Mouse (Mus musculus) MEL (cell line): Measurements from ENCODE around the gene Cadm4. TPM values are rescaled to one million over a fixed set of nuclear protein-coding genes. Genes with fewer than 3 reads are reported as not detected.

ENCODE experiments used
- DNase-seq: peaks from one replicate; pipeline ENCODE4 v3.0.0; 2011; ENCODE audit warnings: low read depth, low spot score
- H3K27ac ChIP-seq: 2 replicates; pipeline ENCODE4 v1.5.1; 2012; ENCODE audit warnings: low read depth, mild to moderate bottlenecking, control low read depth, low read length, moderate library complexity; ENCODE audit not compliant: control insufficient read depth
- H3K27me3 ChIP-seq, 2 experiments: fragments of 150-350 bp in 1 of 2; sonication (generic) in 1 of 2; 2 replicates each; pipeline ENCODE4 v1.6.1; 2012; ENCODE audit warnings: low read length in 2 of 2, mild to moderate bottlenecking in 2 of 2, improper control_type of control experiment in 1 of 2, moderate library complexity in 1 of 2; ENCODE audit not compliant: insufficient read depth in 2 of 2, control insufficient read depth in 1 of 2
- H3K36me3 ChIP-seq, 2 experiments: 2 replicates each; pipeline ENCODE4 v1.6.1; 2012 to 2014; ENCODE audit warnings: low read length in 2 of 2, improper control_type of control experiment in 1 of 2, inconsistent platforms in 1 of 2, mild to moderate bottlenecking in 1 of 2; ENCODE audit not compliant: insufficient read depth in 2 of 2, control insufficient read depth in 1 of 2
- H3K4me1 ChIP-seq, 2 experiments: fragments of 150-350 bp in 1 of 2; sonication (generic) in 1 of 2; 2 replicates each; pipeline ENCODE4 v1.6.1; 2012; ENCODE audit warnings: low read length in 2 of 2, improper control_type of control experiment in 1 of 2, mild to moderate bottlenecking in 1 of 2; ENCODE audit not compliant: insufficient read depth in 2 of 2, control insufficient read depth in 1 of 2
- H3K4me3 ChIP-seq, 2 experiments: fragments of 150-350 bp in 1 of 2; sonication (generic) in 1 of 2; 2 replicates each; pipeline ENCODE4 v1.5.1; 2012; ENCODE audit warnings: low read depth in 2 of 2, low read length in 2 of 2, mild to moderate bottlenecking in 2 of 2, moderate library complexity in 2 of 2, control low read depth in 1 of 2, improper control_type of control experiment in 1 of 2; ENCODE audit not compliant: control insufficient read depth in 1 of 2, insufficient read depth in 1 of 2
- H3K79me2 ChIP-seq: 2 replicates; pipeline ENCODE4 v1.6.1; 2012; ENCODE audit warnings: mild to moderate bottlenecking, low read length, moderate library complexity; ENCODE audit not compliant: control insufficient read depth, poor library complexity, insufficient read depth
- H3K9ac ChIP-seq: 2 replicates; pipeline ENCODE4 v1.6.1; 2012; ENCODE audit warnings: low read depth, mild to moderate bottlenecking, control low read depth, low read length, moderate library complexity; ENCODE audit not compliant: control insufficient read depth, poor library complexity, severe bottlenecking
- H3K9me3 ChIP-seq: fragments of 150-350 bp; sonication (generic); replicated peaks from 2 replicates; pipeline ENCODE4 v1.6.1; 2012; ENCODE audit warnings: mild to moderate bottlenecking, low read length, improper control_type of control experiment, moderate library complexity; ENCODE audit not compliant: insufficient read depth
- BHLHE40 ChIP-seq: IDR thresholded peaks from 2 replicates; pipeline ENCODE4 v1.6.1; 2012; ENCODE audit warnings: low read depth, mild to moderate bottlenecking, inconsistent platforms, low read length, improper control_type of control experiment, borderline replicate concordance
- CHD2 ChIP-seq: IDR thresholded peaks from 2 replicates; pipeline ENCODE4 v1.6.1; 2011; ENCODE audit warnings: low read length, improper control_type of control experiment
- CTCF ChIP-seq, 3 experiments: IDR thresholded peaks in 2 of 3; conservative IDR thresholded peaks in 1 of 3; 2 replicates each; pipeline ENCODE4 v1.5.1; 2011 to 2012; ENCODE audit warnings: low read length in 3 of 3, low read depth in 2 of 3, mild to moderate bottlenecking in 2 of 3, improper control_type of control experiment in 1 of 3, inconsistent platforms in 1 of 3, mixed read lengths in 1 of 3, moderate library complexity in 1 of 3; ENCODE audit not compliant: control insufficient read depth in 1 of 3, insufficient read depth in 1 of 3, poor library complexity in 1 of 3, severe bottlenecking in 1 of 3
- EP300 ChIP-seq, 2 experiments: IDR thresholded peaks; 2 replicates each; pipeline ENCODE4 v1.6.1; 2011; ENCODE audit warnings: improper control_type of control experiment in 2 of 2, low read length in 2 of 2, low read depth in 1 of 2, mild to moderate bottlenecking in 1 of 2
- HCFC1 ChIP-seq: IDR thresholded peaks from 2 replicates; pipeline ENCODE4 v1.6.1; 2012; ENCODE audit warnings: low read depth, mild to moderate bottlenecking, inconsistent platforms, low read length, improper control_type of control experiment, moderate library complexity
- KAT2A ChIP-seq: conservative IDR thresholded peaks from 2 replicates; pipeline ENCODE4 v1.6.1; 2012; ENCODE audit warnings: low read depth, low read length, improper control_type of control experiment, inconsistent platforms
- MAFK ChIP-seq: IDR thresholded peaks from 2 replicates; pipeline ENCODE4 v1.6.1; 2011; ENCODE audit warnings: low read depth, mild to moderate bottlenecking, low read length, improper control_type of control experiment, borderline replicate concordance
- MXI1 ChIP-seq: IDR thresholded peaks from 2 replicates; pipeline ENCODE4 v1.6.1; 2011; ENCODE audit warnings: mild to moderate bottlenecking, low read depth, low read length, improper control_type of control experiment
- MYB ChIP-seq: IDR thresholded peaks from 2 replicates; pipeline ENCODE4 v1.6.1; 2011; ENCODE audit warnings: mild to moderate bottlenecking, low read depth, low read length, improper control_type of control experiment
- MYC ChIP-seq: IDR thresholded peaks from 2 replicates; pipeline ENCODE4 v1.6.1; 2011; ENCODE audit warnings: low read depth, mild to moderate bottlenecking, low read length, improper control_type of control experiment, moderate library complexity
- NRF1 ChIP-seq: IDR thresholded peaks from 2 replicates; pipeline ENCODE4 v1.6.1; 2014; ENCODE audit warnings: low read depth, mild to moderate bottlenecking, inconsistent platforms, low read length, improper control_type of control experiment, moderate library complexity; ENCODE audit not compliant: poor library complexity, insufficient read depth, severe bottlenecking
- POLR2A ChIP-seq, 2 experiments: IDR thresholded peaks; 2 replicates each; pipeline ENCODE4 v1.6.1; 2011 to 2012; ENCODE audit warnings: low read length in 2 of 2, mild to moderate bottlenecking in 2 of 2, control low read depth in 1 of 2, improper control_type of control experiment in 1 of 2, low read depth in 1 of 2, moderate library complexity in 1 of 2; ENCODE audit not compliant: control insufficient read depth in 1 of 2, insufficient read depth in 1 of 2, poor library complexity in 1 of 2
- POLR2AphosphoS2 ChIP-seq: IDR thresholded peaks from 2 replicates; pipeline ENCODE4 v1.6.1; 2011; ENCODE audit warnings: low read length, improper control_type of control experiment
- RAD21 ChIP-seq: IDR thresholded peaks from 2 replicates; pipeline ENCODE4 v1.6.1; 2011; ENCODE audit warnings: mild to moderate bottlenecking, low read depth, low read length, improper control_type of control experiment
- TAL1 ChIP-seq: IDR thresholded peaks from 2 replicates; pipeline ENCODE4 v1.6.1; 2012; ENCODE audit warnings: mild to moderate bottlenecking, inconsistent platforms, low read length, moderate library complexity, mixed read lengths
- TCF12 ChIP-seq: IDR thresholded peaks from 2 replicates; pipeline ENCODE4 v1.6.1; 2014; ENCODE audit warnings: low read depth, mild to moderate bottlenecking, inconsistent platforms, low read length, improper control_type of control experiment, moderate library complexity
- UBTF ChIP-seq: IDR thresholded peaks from 2 replicates; pipeline ENCODE4 v1.6.1; 2012; ENCODE audit warnings: low read depth, mild to moderate bottlenecking, inconsistent platforms, low read length, improper control_type of control experiment, moderate library complexity, borderline replicate concordance; ENCODE audit not compliant: insufficient read depth
- USF1 ChIP-seq: IDR thresholded peaks from 2 replicates; pipeline ENCODE4 v1.6.1; 2014; ENCODE audit warnings: low read depth, mild to moderate bottlenecking, inconsistent platforms, low read length, improper control_type of control experiment, moderate library complexity
- USF2 ChIP-seq, 2 experiments: IDR thresholded peaks; 2 replicates each; pipeline ENCODE4 v1.6.1; 2011 to 2012; ENCODE audit warnings: improper control_type of control experiment in 2 of 2, low read length in 2 of 2, borderline replicate concordance in 1 of 2, inconsistent platforms in 1 of 2, low read depth in 1 of 2, mild to moderate bottlenecking in 1 of 2; ENCODE audit not compliant: insufficient read depth in 1 of 2
- ZC3H11A ChIP-seq: IDR thresholded peaks from 2 replicates; pipeline ENCODE4 v1.6.1; 2012; ENCODE audit warnings: low read depth, mild to moderate bottlenecking, inconsistent platforms, low read length, improper control_type of control experiment
- ZMIZ1 ChIP-seq: IDR thresholded peaks from 2 replicates; pipeline ENCODE4 v1.6.1; 2012; ENCODE audit warnings: low read depth, mild to moderate bottlenecking, inconsistent platforms, low read length, improper control_type of control experiment, moderate library complexity
- ZNF384 ChIP-seq: IDR thresholded peaks from 2 replicates; pipeline ENCODE4 v1.6.1; 2012; ENCODE audit warnings: low read depth, mild to moderate bottlenecking, inconsistent platforms, low read length, improper control_type of control experiment
- polyA plus RNA-seq, 2 experiments: library from polyadenylated mRNA; stranded (reverse) in 1 of 2; unstranded in 1 of 2; fragments of >175 nt in 1 of 2; fragments of >200 nt in 1 of 2; gene quantifications; 2 replicates each; pipeline versions ENCODE4 v1.2.1 to v1.2.4; 2012; ENCODE audit warnings: low replicate concordance in 2 of 2, low read depth in 1 of 2; ENCODE audit not compliant: insufficient read length in 2 of 2, insufficient read depth in 1 of 2, missing spikeins in 1 of 2
- total RNA-seq: library from RNA; depleted of rRNA; stranded (reverse); fragments of 300-350 nt; gene quantifications from 2 replicates; pipeline ENCODE4 v1.2.3, GENCODE M21; 2012

Gene Cadm4
- total and polyA plus RNA-seq, 3 experiments: 0.12 to 0.38 TPM; not detected in 1

DNA sequence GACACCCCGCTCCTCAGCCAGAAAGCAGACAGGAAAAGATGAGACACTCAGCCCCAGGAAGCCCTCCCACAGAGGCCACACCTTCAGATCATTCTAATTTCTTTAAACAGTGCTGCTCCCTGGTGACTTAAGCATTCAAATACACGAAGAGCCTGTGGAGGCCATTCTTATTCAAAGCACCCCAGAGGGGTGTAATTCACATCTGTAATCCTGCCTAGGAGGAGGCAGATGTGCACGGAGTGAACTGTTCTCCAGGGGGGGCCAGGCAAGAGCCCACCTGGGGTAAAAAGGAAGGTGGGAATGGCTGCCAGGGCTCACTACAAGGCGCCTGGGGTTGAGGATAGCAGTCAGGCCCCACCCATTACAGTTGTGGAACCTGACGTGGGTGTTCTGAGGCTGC lies 35.3 kb downstream of the Cadm4 start:
- H3K9ac ChIP-seq: no peak overlapping the region
- no peak overlapping the region for H3K4me3 ChIP-seq

DNA sequence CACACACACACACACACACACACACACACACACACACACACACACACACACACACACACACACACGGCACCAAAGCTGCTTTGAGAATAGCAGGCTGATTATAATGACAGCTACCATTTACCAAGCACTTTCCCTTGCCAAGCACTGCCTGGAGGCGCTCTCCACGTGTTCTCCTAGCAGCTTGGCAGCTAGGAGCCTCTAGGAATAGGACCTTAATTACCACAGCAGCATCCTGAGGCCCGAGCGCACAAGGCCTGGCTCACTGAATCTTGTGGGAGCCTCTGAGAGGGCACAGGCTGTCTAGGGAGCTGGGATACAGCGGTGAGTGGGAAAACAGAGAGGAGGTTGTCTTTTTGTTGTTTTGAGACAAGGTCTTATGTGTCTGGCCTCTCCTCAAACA lies 35.8 kb downstream of the Cadm4 start:
- H3K9ac ChIP-seq: no peak overlapping the region
- TF ChIP-seq BHLHE40: no peak
- no peak for TF ChIP-seq USF1
- no peak for TF ChIP-seq ZMIZ1
- TF ChIP-seq TCF12: no peak
- no peak for TF ChIP-seq NRF1
- no peak for TF ChIP-seq CHD2
- TF ChIP-seq ZC3H11A: no peak
- no peak for TF ChIP-seq KAT2A
- TF ChIP-seq HCFC1: no peak
- no peak for TF ChIP-seq TAL1
- no peak for TF ChIP-seq MAFK
- TF ChIP-seq MXI1: no peak
- no peak for TF ChIP-seq POLR2AphosphoS2
- TF ChIP-seq POLR2A (IDR thresholded peaks at IDR 0.05; ENCODE audit: control insufficient read depth in 1 of 2, insufficient read depth in 1 of 2, low read depth in 1 of 2, low read length in 2 of 2, poor library complexity in 1 of 2): no peak
- no peak for TF ChIP-seq MYC
- no peak for TF ChIP-seq ZNF384
- TF ChIP-seq EP300 (IDR thresholded peaks at IDR 0.05; ENCODE audit: low read depth in 1 of 2, low read length in 2 of 2): no peak
- TF ChIP-seq RAD21: no peak
- TF ChIP-seq UBTF: no peak
- no peaks in the 10 kb centered on the region for H3K27me3 ChIP-seq
- H3K27ac ChIP-seq: no peak overlapping the region
- H3K4me1 ChIP-seq: no peaks in the 10 kb centered on the region
- no peaks in the 10 kb centered on the region for H3K79me2 ChIP-seq
- H3K4me3 ChIP-seq: no peak overlapping the region
- no peaks in the 10 kb centered on the region for H3K9me3 ChIP-seq
- no peak for DNase-seq
- H3K36me3 ChIP-seq: no peaks in the 10 kb centered on the region

More for the DNA sequence above, 35.3 kb downstream of the Cadm4 start:
- Histone ChIP-seq H3K36me3 (no peaks in the 10 kb centered on the region), H3K9me3 (no peaks in the 10 kb centered on the region)
- TF ChIP-seq USF2 (IDR thresholded peaks at IDR 0.05; ENCODE audit: borderline replicate concordance in 1 of 2, insufficient read depth in 1 of 2, low read depth in 1 of 2, low read length in 2 of 2) (no peak), EP300 (IDR thresholded peaks at IDR 0.05; ENCODE audit: low read depth in 1 of 2, low read length in 2 of 2) (no peak), MYB (no peak), CTCF (IDR thresholded peaks at IDR 0.05 in 2 of 3, conservative IDR thresholded peaks at IDR 0.05 in 1 of 3; ENCODE audit: control insufficient read depth in 1 of 3, insufficient read depth in 1 of 3, low read depth in 2 of 3, low read length in 3 of 3, poor library complexity in 1 of 3, severe bottlenecking in 1 of 3) (no peak; a peak in 1 of 6 replicates), ZNF384 (no peak), UBTF (no peak)
- TF ChIP-seq, all 39 proteins: peak for 0
- Histone ChIP-seq H3K79me2 (no peaks in the 10 kb centered on the region), H3K27ac (no peak overlapping the region), H3K27me3 (no peaks in the 10 kb centered on the region), H3K4me1 (no peaks in the 10 kb centered on the region)
- DNase-seq: no peak
